Mouse (Mus musculus) kidney, embryonic 14.5 days (tissue): ENCODE results near the gene Prg2. TPM values are rescaled to one million over a fixed set of nuclear protein-coding genes. Genes with fewer than 3 reads are reported as not detected.

ENCODE experiments used
- ATAC-seq: fragments of 200-750 bp; cut with Nextera tagmentation; 2 replicates; pipeline ENCODE4 v1.8.0; 2017; ENCODE audit warnings: moderate number of reproducible peaks, mild to moderate bottlenecking, moderate TSS enrichment, moderate library complexity; ENCODE audit not compliant: low FRiP score, low TSS enrichment
- H3K27ac ChIP-seq: fragments of 300-500 bp; sonication (generic); 2 replicates; pipeline ENCODE4 v1.5.1; 2014; ENCODE audit warnings: low read depth, mild to moderate bottlenecking, low read length, moderate library complexity, mixed read lengths
- H3K27me3 ChIP-seq: fragments of 300-500 bp; sonication (generic); 2 replicates; pipeline ENCODE4 v1.6.1; 2014; ENCODE audit warnings: mild to moderate bottlenecking, low read length; ENCODE audit not compliant: control insufficient read depth, insufficient read depth
- H3K36me3 ChIP-seq: fragments of 300-500 bp; sonication (generic); 2 replicates; pipeline ENCODE4 v1.6.1; 2014; ENCODE audit warnings: low read length, mixed read lengths; ENCODE audit not compliant: control insufficient read depth, insufficient read depth
- H3K4me1 ChIP-seq: fragments of 300-500 bp; sonication (generic); 2 replicates; pipeline ENCODE4 v1.6.1; 2014; ENCODE audit warnings: low read length, mixed read lengths; ENCODE audit not compliant: control insufficient read depth, insufficient read depth
- H3K4me2 ChIP-seq: fragments of 300-500 bp; sonication (generic); replicated peaks from 2 replicates; pipeline ENCODE4 v1.6.1; 2014; ENCODE audit warnings: low read depth, mild to moderate bottlenecking, low read length
- H3K4me3 ChIP-seq: fragments of 300-500 bp; sonication (generic); 2 replicates; pipeline ENCODE4 v1.5.1; 2014; ENCODE audit warnings: mild to moderate bottlenecking, low read length
- H3K9ac ChIP-seq: fragments of 300-500 bp; sonication (generic); 2 replicates; pipeline ENCODE4 v1.6.1; 2014; ENCODE audit warnings: low read depth, mild to moderate bottlenecking, low read length, moderate library complexity
- H3K9me3 ChIP-seq: fragments of 300-500 bp; sonication (generic); 2 replicates; pipeline ENCODE4 v1.6.1; 2016; ENCODE audit warnings: low read length; ENCODE audit not compliant: control insufficient read depth
- whole genome bisulfite sequencing: fragments of 180-500 bp; shearing (Covaris S2); extraction: QIAGEN DNeasy Blood & Tissue Kit; methylation state at CpG from one replicate; pipeline ENCODE4 v1.1.7; 2014; 5-methylcytosine and 5-hydroxymethylcytosine counted together
- polyA plus RNA-seq: library from polyadenylated mRNA; unstranded; fragments of >200 nt; fragmentation: Nextera tagmentation; extraction: Ambion mirVana; gene quantifications from 2 replicates; pipeline ENCODE4 v1.2.1, GENCODE M21; 2014

The Prg2 gene
- polyA plus RNA-seq, 1 experiment from 2014 or later: not detected

DNA sequence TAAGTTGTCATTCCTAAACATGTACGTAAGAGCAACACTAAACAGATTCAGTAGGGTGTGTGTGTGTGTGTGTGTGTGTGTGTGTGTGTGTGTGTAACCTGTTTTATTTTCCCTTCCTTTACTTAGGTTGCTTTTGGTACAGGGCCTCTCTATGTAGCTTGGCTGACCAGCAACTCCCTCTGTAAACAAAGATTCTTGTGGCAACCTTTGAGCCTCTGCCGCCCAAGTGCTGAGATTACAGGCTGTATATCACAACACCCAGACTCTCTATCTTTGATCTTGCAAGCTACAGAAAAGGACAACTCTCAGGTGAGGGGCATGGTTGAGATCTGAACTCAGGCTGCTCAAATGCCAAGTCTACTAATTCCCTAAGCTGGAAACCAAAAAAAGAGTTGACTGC, 29.0 kb downstream of the Prg2 start:
- H3K9me3 ChIP-seq: no peaks in the 10 kb centered on the region
- H3K4me3 ChIP-seq: no peak overlapping the region
- no peak for ATAC-seq
- WGBS: 54% methylated on average over 2 of the region's 2 CpGs
- no peak overlapping the region for H3K27ac ChIP-seq
- no peaks in the 10 kb centered on the region for H3K36me3 ChIP-seq
- no peak overlapping the region for H3K9ac ChIP-seq
- no peak overlapping the region for H3K4me2 ChIP-seq
- no peaks in the 10 kb centered on the region for H3K27me3 ChIP-seq
- peaks cover 3% of the 10 kb centered on the region; the same call in 1 of the 2 replicates for H3K4me1 ChIP-seq

DNA sequence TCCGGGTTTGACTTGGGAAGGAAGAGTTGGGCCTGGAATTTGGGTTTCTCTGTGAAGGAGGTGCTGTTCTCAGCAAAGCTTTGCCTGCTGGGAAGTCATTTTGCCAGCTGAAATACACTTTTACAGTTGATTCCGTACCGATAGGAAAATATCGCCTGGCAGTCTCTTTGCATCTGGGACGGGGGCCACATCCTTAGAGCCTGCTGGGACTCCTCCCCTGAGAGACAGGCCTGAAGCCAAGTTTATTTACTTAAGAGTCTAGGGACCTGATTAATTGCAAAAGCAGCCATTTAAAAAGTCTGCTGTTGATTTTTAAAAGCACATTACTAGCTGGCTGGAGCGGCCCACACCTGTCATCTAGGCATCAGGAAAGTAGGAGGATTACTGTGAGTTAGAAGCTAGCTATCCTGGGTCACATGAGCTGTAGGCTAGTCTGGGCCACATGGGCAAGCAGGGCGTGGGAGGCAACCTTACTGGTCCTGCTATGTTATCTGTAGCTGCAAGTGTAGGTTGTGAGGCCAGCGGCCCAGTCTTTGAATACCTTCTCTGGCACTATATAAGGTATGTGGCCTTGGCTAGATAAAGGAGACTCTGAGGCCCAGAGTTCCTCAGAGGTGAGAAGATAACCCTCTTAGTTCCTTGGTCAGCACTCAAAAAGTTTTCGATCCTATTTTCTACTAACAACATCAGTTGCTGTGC, 31.8 kb downstream of the Prg2 start:
- peak; percentile 79 for ATAC-seq
- H3K27ac ChIP-seq: no peak overlapping the region

DNA sequence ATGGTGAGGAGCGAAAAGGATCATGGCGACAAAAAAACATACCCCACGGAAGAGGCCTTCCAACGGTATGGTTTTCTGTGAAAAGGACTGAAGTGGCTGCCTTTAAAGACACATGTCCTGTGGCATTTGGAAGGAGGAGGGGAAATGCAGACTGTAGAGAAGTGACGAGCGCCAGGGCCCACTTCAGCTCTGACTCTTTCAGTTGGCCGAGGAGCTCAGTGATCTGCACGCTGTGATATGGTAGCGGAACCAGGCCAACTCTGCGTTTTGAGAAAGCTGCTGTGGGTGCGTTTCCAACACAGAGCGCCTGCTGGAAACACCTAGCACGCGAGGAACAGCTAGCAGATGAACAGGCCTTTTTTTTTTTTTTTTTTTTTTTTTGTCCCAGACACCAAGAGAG, 32.4 kb downstream of the Prg2 start:
- Histone ChIP-seq H3K27me3 (no peaks in the 10 kb centered on the region), H3K27ac (no peak overlapping the region), H3K36me3 (no peaks in the 10 kb centered on the region), H3K9ac (no peak overlapping the region), H3K4me3 (no peak overlapping the region), H3K4me1 (peaks cover 3% of the 10 kb centered on the region; the same call in 1 of the 2 replicates), H3K9me3 (no peaks in the 10 kb centered on the region), H3K4me2 (no peak overlapping the region)
- ATAC-seq: 0 out of 2 replicates have a peak, but pooled peaks have one; percentile 7
- 81% methylated on average over 14 of the region's 14 CpGs for WGBS

More for the DNA sequence above, 31.8 kb downstream of the Prg2 start:
- Histone ChIP-seq H3K4me2 (no peak overlapping the region), H3K36me3 (no peaks in the 10 kb centered on the region), H3K9ac (no peak overlapping the region), H3K4me1 (peaks cover 3% of the 10 kb centered on the region; the same call in 1 of the 2 replicates), H3K9me3 (no peaks in the 10 kb centered on the region), H3K27me3 (no peaks in the 10 kb centered on the region), H3K4me3 (no peak overlapping the region)
- 30% methylated on average over 9 of the region's 9 CpGs for WGBS

- Histone ChIP-seq H3K27ac (no peak overlapping the region), H3K9me3 (no peaks in the 10 kb centered on the region), H3K36me3 (no peaks in the 10 kb centered on the region), H3K27me3 (no peaks in the 10 kb centered on the region), H3K4me2 (no peak overlapping the region), H3K9ac (no peak overlapping the region), H3K4me1 (peaks cover 3% of the 10 kb centered on the region; the same call in 1 of the 2 replicates), H3K4me3 (no peak overlapping the region)
- 75% methylated on average over 5 of the region's 5 CpGs for WGBS
- ATAC-seq: no peak
Observed at GRCm38 (mm10) chr2:85013826-85014587, 33.7 kb downstream of the Prg2 start.

GRCm38 (mm10) chr2:85014588-85014982, 34.3 kb downstream of the Prg2 start:
- H3K27me3 ChIP-seq: no peaks in the 10 kb centered on the region
- peaks cover 3% of the 10 kb centered on the region; the same call in 1 of the 2 replicates for H3K4me1 ChIP-seq
- H3K4me3 ChIP-seq: no peak overlapping the region
- ATAC-seq: no peak
- H3K4me2 ChIP-seq: no peak overlapping the region
- WGBS: 26% methylated on average over 3 of the region's 3 CpGs
- H3K27ac ChIP-seq: no peak overlapping the region
- H3K9ac ChIP-seq: no peak overlapping the region
- no peaks in the 10 kb centered on the region for H3K36me3 ChIP-seq
- H3K9me3 ChIP-seq: no peaks in the 10 kb centered on the region

DNA sequence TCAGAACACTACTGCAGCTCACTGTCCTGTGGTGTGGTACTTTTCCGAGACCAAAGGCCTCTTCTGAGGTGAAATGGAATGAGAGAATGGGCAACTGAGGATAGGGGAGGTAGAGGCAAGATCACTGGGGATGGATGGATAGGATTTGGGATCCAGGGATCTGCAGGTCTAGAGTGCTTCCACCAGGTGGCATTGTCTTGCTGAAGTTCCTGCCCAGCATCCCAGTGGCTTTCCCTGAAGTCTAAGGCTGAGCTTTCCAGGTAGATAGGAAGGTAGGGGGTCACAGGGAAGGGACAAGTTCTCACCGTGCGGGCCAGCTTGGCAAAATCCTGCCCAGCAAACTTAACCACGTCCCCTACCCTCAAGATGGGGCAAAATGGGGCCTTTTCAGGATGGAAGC, 41.8 kb downstream of the Prg2 start:
- Histone ChIP-seq H3K9ac (no peak overlapping the region), H3K27ac (no peak overlapping the region), H3K9me3 (no peaks in the 10 kb centered on the region), H3K4me2 (no peak overlapping the region), H3K4me1 (no peaks in the 10 kb centered on the region), H3K36me3 (no peaks in the 10 kb centered on the region), H3K27me3 (no peaks in the 10 kb centered on the region), H3K4me3 (no peak overlapping the region)
- WGBS: 12% methylated on average over 4 of the region's 4 CpGs
- no peak for ATAC-seq

DNA sequence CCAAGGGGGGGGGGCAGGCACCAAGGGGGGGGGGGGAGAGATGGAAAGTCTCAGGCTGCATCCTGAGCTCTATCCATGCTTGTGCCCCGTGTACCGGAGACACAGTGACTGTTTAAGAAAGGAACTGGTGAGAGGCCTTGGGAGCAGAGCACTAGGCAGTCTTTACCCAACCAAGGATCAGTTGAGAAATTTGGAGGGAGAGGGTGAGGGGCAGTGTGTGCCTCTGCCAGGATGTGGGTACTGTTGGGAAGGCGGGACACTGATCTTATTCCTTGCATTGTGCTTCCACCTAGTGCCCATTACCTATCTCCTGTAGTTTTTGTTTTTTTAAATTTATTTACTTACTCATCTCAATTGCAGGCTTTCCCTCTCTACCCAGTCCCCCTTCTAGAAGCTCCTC, 45.9 kb downstream of the Prg2 start:
- no peak; the same call in 1 of the 2 replicates for ATAC-seq
- WGBS: 81% methylated on average over 3 of the region's 3 CpGs
- H3K4me3 ChIP-seq: no peak overlapping the region
- H3K27ac ChIP-seq: no peak overlapping the region
- H3K4me1 ChIP-seq: no peaks in the 10 kb centered on the region
- no peaks in the 10 kb centered on the region for H3K27me3 ChIP-seq
- H3K9me3 ChIP-seq: no peaks in the 10 kb centered on the region
- H3K4me2 ChIP-seq: no peak overlapping the region
- no peaks in the 10 kb centered on the region for H3K36me3 ChIP-seq
- H3K9ac ChIP-seq: no peak overlapping the region

DNA sequence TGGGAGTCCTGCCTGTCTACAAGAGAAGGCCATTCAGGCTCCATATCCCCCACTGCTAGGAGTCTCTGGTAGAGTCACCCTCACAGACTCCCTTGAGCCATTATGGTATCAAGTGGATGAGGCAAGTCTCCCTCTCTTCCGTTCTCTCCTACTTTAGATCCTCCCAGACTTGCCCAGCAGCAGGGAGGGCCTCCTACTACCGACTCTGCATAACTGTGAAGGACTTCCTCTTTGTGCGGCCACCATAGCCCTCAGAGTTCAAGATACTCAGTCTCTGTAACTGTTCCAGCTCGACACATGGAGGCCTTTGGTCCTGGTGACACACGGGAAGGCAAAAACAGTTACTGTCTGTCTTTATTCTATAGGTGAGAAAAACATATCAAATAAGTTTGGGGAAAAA, 47.0 kb downstream of the Prg2 start:
- H3K4me1 ChIP-seq: no peaks in the 10 kb centered on the region
- ATAC-seq: no peak
- no peaks in the 10 kb centered on the region for H3K9me3 ChIP-seq
- H3K9ac ChIP-seq: no peak overlapping the region
- no peaks in the 10 kb centered on the region for H3K36me3 ChIP-seq
- H3K4me3 ChIP-seq: no peak overlapping the region
- H3K27ac ChIP-seq: no peak overlapping the region
- WGBS: 76% methylated on average over 5 of the region's 5 CpGs
- no peak overlapping the region for H3K4me2 ChIP-seq
- no peaks in the 10 kb centered on the region for H3K27me3 ChIP-seq

- H3K27me3 ChIP-seq: no peaks in the 10 kb centered on the region
- H3K9ac ChIP-seq: no peak overlapping the region
- no peaks in the 10 kb centered on the region for H3K9me3 ChIP-seq
- no peaks in the 10 kb centered on the region for H3K36me3 ChIP-seq
- 30% methylated on average over 6 of the region's 6 CpGs for WGBS
- no peak overlapping the region for H3K27ac ChIP-seq
- H3K4me1 ChIP-seq: no peaks in the 10 kb centered on the region
- ATAC-seq: no peak
- H3K4me2 ChIP-seq: no peak overlapping the region
- no peak overlapping the region for H3K4me3 ChIP-seq
Observed at GRCm38 (mm10) chr2:85029897-85030296, 49.6 kb downstream of the Prg2 start.
